Comparison of ENCODE assay signal across 8 mouse cellular contexts in the genomic region with DNA sequence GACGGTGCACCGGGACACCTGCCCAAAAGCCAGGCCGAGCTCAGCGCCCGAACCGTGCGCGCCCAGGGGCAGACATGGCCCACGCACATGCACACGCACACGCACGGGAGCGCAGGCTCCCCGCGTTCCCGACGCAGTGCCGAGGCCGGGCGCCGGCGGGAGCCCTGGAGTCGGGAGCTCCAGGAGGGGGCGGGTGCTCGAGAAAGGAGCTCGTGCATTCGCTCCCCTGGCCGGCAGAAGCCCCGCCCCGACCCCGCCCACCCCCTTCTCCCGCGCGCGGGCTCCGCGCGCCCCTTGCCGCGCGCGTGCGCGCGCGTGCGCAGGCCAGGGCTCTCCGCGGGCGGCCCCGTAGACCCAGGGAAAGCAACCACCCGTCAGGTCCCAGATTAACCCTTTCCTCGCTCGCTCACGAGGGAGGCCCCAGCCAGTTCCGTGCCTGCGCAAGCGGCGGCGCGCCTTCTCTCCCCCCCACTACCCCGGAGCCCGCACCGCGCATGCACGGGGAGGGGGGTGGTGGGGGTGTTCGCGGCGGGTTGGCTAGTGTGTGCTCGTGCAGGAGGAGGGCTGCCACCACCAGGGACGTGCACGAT. TPM values are rescaled to one million over a fixed set of nuclear protein-coding genes. Genes with fewer than 3 reads are reported as not detected.
DNase-seq lines count a peak whose midpoint lies in the region; ATAC-seq lines count a peak whose summit lies in the region.

A gene (plus strand): TSS at position 540 of the 590 bp plus-strand sequence.

- peak; percentile 60 for ATAC-seq in inflammation-experienced regulatory T-cells, adult 6 months
- peak; percentile 80 for ATAC-seq in megakaryocyte-erythroid progenitor cell, adult 5-6 weeks (replicated peaks; ENCODE audit: low FRiP score, low TSS enrichment, poor library complexity, severe bottlenecking)

- DNase-seq in adrenal gland, adult (ENCODE audit: inconsistent age in 2 of 2, low spot score in 1 of 2), result peak; percentile 96 to 97
- DNase-seq in embryo, embryonic 10.5 days (ENCODE audit: low spot score), result peak; percentile 96
- DNase-seq in gastrocnemius, postnatal 14 days, result peak; percentile 96
- peak; percentile 92 to 98 for DNase-seq in left cerebral cortex, postnatal 10 days (ENCODE audit: extremely low spot score in 1 of 2, low spot score in 2 of 2)
- peak; percentile 91 for DNase-seq in right cerebral cortex, postnatal 25 days
- peak; percentile 95 to 96 for DNase-seq in urinary bladder, postnatal 4 days (ENCODE audit: low spot score in 2 of 2)

- intact Hi-C loops in gastrocnemius, postnatal 14 days (cut with DNase I; ENCODE audit: low total_unique reads), result no loop called here
- intact Hi-C loops in left cerebral cortex, postnatal 10 days (cut with DNase I), result no loop called here

RNA-seq across cellular contexts. Expression of the gene that starts here (rescaled TPM):
- 1 to 10 TPM; 6.2 to 7.6 TPM for total RNA-seq in gastrocnemius, postnatal 14 days (2021)
- polyA plus RNA-seq in inflammation-experienced regulatory T-cells, adult 6 months (2017; shearing (Covaris generic)), result 10 to 100 TPM; 14.7 to 19.7 (median 18.6) TPM
- 10 to 100 TPM; 24.5 to 25.1 TPM for total RNA-seq in left cerebral cortex, postnatal 10 days (2021)
- total RNA-seq in megakaryocyte-erythroid progenitor cell, adult 5-6 weeks (2014; fragmentation: Nextera tagmentation), result 15.0 and 19.6 TPM in 2 replicates
- 24.1 and 27.5 TPM in 2 replicates for total RNA-seq in megakaryocyte-erythroid progenitor cell, adult 5-6 weeks (2017)

Comparison
In these comparisons a context has a peak if more than half of its experiments do, and no peak if none do; other contexts are left out.
1. Peak in every context shown above with its lines: DNase-seq and ATAC-seq.